Mouse (Mus musculus) bone marrow, adult 2 months (tissue): ENCODE measurements around the gene Kirrel3.

Experiments used
- CTCF ChIP-seq: fragments of 200-500 bp; IDR thresholded peaks from 2 replicates; pipeline ENCODE4 v1.5.1; 2011; ENCODE audit warnings: low read length, control low read depth; ENCODE audit not compliant: control insufficient read depth, insufficient read depth
- POLR2A ChIP-seq: fragments of 200-500 bp; IDR thresholded peaks from 2 replicates; pipeline ENCODE4 v1.6.1; 2011; ENCODE audit warnings: low read depth, mild to moderate bottlenecking, control low read depth, low read length, borderline replicate concordance; ENCODE audit not compliant: control insufficient read depth

GRCm38 (mm10) chr9:34733579-34733978 lies 247.9 kb downstream of the Kirrel3 start:
- TF ChIP-seq POLR2A (no peak), CTCF (no peak)
